Mouse (Mus musculus) embryo, embryonic 9.5 days (tissue): ENCODE data around the gene Vwc2.
A peak's percentile ranks its signal among the peaks of the same experiment; 100 is the strongest.

Source experiments
- DNase-seq: peaks from one replicate; pipeline ENCODE4 v3.0.0-alpha.2; 2017; ENCODE audit errors: extremely low spot score

The Vwc2 gene

DNA sequence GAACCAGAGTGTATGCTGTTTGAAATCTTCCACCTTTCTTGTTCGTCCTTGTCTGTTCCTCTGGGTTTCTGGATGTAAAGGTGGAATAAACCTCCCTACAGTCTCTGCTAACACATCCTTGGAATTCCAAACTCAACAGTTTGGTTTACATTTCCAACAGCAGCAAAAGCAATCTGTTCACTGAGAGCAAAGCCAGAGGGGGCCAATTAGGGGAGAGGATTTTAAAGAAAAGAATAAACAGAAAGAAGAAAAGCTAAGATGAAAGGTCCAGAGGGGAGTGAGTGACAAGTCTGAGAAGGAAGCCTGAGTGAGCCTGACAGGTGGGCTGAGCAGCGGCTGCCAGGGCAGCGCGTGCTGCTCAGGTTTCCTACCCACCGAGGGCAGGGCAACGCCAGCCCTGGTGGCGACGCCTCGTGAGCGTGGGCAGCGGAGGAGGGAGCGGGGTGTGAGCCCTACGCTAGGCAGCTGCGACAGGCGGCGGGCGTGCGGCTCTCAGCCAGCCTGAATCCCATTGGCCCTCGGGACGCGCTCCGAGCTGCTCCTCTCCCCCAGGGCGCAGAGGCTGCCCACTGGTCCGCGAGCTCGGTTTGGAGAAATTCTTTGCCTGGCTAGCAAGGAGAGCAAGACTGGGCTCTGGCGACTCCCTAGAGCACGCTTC lies at the start of gene Vwc2:
TSS of gene Vwc2 (plus strand) at position 648 of the 658 bp plus-strand sequence.
- DNase-seq, result peak; percentile 7

GRCm38 (mm10) chr11:11088162-11088756 lies 25.8 kb upstream of the Vwc2 start:
- peak; percentile 25 for DNase-seq

DNA sequence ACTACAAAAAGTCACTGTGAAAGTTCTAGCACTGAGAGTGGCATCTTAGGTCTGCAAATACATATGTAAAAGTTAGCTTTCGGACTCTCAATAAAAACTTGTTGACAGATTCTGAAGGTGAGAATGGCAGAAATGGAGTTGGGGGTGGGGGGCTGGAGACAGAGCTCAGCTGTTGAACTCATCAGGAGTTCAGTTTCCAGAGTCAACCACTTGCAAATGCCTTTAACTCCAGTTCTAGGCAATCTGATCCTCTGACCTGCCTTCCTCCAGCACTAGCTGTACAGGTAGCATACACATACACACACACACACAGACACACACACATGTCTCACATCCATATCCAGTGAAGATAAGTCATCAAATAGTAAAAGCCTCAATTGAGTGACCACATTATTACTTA lies 16.4 kb upstream of the Vwc2 start:
- no peak for DNase-seq

- no peak for DNase-seq
These were observed 15.7 kb upstream of the Vwc2 start for GRCm38 (mm10) chr11:11098282-11098681.

- no peak for DNase-seq
These were observed 15.0 kb upstream of the Vwc2 start for GRCm38 (mm10) chr11:11099011-11099410.

DNA sequence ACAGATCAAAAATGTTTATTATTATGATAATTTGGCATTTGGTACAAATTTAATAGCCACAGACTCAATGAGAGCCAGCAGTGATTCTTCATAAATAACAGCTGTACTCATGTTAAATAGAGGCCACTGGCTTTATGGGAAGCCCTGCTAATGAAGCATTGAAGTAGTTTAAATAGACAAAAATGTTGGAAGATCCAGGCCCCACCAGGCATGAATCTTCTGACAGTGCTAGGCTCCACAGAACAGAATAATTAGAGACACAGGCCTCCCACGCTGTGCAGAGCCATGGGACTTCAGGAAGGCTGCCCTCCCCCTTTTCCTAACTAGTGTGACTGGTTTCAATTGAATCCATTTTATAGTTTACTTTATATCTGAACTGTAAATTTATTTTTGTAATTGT lies 11.8 kb upstream of the Vwc2 start:
- no peak for DNase-seq

DNA sequence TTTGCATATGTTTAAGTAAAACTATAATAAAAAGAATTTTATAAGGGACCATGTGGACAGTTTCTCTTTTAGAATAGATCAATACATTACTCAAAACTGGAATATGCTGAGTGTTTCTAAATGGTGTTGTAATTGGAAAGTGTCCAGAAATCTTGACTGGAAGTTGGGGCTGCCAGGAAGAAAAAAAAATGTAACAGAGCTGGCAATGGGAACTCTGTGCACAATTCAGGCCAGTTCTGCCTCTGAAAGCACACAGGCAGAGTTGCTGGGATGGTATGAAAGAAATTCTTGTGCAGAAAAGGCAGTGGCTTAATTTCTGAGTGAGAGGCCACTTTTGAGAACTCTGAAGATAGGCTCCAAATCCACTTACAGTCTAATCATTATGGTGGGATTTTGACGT lies 11.4 kb upstream of the Vwc2 start:
- DNase-seq, result no peak

DNA sequence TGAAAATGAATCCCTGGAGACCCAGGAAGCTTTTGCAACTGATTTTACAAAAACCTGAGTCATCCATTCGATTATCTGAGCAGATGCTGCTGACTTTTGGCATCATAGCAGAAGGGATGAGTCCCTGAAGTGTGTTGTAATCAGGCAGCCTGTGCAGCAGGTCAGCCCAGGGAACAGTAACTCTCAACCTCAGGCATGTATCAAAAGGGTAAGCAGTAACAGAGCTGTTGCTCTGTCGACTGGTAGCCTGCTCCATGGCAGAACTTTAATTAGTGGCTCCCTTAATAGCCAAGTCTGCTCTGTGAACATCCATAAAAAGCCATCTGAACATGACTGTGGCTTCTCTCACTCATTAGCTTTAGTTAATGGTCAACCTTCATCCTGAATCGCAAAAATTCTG lies 5.1 kb upstream of the Vwc2 start:
- DNase-seq, result no peak

DNA sequence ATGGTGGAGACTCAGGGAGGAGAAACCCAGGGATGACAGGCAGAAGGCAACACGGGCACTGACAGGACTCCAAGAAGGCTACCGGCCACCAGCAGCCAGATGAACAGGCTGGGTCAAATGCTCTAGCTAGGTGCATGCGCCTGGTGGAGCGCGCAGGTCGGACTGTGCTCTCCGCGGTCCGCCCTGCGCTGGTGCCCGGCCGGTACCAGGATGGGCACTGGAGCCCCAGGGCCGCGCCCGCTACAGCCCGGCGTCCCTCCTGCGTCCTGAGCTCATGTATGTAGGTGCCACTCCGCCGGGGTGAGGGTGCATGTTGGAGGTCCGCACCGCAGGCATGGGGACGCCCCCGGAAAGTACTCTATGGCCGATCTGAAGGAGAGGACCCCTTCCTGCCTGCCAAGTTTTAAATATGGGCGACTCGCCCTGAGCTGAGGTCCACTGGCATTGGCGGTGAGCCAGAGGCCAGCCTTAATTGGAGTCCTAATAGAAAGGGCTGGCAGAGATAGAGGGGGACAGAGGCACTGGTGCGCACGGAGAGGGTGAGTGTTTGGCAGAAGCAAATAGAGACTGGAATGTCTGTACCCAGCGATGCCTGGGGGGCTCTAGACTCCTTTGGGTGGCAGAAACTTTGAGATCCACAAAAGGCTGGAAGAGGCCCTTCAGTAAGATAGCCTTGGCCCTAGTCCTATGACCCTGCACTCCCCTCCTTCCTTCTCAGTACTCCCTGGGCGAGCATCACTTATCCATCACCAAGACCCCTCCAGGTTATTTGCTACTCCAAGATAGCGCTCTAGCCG lies 409 bp downstream of the Vwc2 start:
- peak; percentile 44 for DNase-seq

GRCm38 (mm10) chr11:11115031-11115647 lies 1.1 kb downstream of the Vwc2 start:
- DNase-seq, result peak; percentile 50

DNA sequence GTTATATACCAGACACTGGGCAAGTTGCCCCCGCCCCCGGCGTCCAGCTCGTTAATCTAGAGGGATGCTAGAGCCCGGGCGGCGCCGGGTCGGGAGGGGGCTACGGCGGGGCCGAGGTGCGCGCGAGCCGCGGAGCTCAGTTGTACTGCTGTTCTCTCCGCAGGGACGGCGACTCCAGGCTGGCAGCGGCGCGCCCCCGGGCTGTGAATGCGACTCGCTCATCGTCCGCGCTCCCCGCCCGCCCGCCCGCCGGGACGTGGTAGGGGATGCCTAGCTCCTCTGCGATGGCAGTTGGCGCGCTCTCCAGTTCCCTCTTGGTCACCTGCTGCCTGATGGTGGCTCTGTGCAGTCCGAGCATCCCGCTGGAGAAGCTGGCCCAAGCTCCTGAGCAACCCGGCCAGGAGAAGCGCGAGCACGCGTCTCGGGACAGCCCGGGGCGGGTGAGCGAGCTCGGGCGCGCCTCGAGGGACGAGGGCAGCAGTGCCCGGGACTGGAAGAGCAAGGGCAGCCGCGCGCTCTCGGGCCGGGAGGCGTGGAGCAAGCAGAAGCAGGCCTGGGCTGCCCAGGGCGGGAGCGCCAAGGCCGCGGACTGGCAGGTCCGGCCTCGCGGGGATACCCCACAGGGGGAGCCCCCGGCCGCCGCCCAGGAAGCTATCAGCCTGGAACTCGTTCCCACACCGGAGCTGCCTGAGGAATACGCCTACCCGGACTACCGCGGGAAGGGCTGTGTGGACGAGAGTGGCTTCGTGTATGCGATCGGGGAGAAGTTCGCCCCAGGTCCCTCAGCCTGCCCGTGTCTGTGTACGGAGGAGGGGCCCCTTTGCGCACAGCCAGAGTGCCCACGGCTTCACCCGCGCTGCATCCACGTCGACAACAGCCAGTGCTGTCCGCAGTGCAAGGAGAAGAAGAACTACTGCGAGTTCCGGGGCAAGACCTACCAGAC lies 1.9 kb downstream of the Vwc2 start:
- DNase-seq, result peak; percentile 65

- DNase-seq, result no peak
These were observed 2.7 kb downstream of the Vwc2 start for GRCm38 (mm10) chr11:11116736-11117135.

DNA sequence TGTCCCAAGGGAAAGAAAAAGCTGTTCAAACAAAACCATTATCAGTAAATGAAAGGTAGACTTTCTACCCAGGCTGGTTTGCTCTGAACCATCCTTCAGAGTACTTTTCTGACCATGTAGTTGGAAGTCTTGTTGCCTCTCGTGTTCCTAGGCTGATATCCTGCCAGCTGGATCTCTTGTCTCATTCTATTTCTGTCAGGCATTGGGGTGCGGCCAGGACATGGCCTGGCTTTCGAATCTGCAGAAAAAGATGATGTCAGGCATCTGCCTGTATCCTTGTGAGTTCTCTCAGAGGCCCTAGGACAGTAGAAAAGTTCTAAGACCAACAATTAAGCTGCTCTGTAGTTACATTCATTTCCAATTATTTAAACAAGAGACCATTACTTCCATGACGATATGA lies 8.8 kb downstream of the Vwc2 start:
- no peak for DNase-seq

DNA sequence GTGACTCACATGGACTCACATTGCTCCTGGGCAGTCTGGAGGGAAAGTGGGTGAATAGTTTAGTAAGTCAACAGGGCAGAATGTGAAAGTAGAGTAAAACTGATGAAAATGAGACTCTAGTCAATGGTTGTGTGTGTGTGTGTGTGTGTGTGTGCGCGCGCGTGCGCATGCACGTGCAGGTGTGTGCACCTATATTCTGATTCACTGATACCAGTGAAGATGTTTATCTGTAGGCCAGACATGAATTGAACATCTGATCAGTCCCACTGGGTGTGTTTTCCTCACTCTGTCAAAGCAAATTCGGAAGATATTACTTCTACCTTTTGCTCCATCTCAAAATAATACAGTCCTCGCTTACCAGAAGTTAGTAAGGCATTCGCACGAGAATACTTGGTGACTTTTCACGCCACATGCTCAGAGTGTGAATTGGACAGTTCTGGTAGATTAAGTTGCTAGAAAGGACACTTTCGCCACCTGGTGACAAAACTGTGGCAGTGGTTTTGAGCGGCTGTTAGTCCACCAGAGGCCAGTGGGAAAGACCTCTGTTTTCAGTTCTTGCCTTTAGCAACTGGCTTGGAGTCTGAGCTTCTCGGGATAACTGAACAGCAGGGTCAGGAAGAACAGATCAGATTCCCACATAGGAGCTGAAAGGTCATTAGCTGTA lies 17.5 kb downstream of the Vwc2 start:
- DNase-seq, result peak; percentile 44

- DNase-seq, result no peak
These were observed 26.6 kb downstream of the Vwc2 start for GRCm38 (mm10) chr11:11140622-11141021.

GRCm38 (mm10) chr11:11152681-11153080 lies 38.7 kb downstream of the Vwc2 start:
- peak; percentile 26 for DNase-seq

DNA sequence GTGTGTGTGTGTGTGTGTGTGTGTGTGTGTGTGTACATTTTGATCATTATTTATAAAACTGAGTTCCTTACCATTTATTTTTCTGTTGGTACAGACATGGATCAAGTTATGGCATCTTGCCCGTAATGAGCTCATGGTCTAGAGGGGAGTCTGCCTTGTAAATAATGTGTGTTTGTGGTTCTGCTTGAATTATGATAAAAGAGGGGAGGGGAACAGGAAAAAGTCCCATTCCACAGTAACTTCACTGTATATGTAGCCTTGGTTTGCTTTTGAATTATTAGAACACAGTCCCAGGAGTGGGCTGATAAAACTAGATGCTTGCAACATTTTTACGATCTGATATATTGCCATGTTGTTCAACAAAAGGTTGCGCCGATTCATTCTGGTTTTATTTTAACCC lies 57.4 kb downstream of the Vwc2 start:
- no peak for DNase-seq

DNA sequence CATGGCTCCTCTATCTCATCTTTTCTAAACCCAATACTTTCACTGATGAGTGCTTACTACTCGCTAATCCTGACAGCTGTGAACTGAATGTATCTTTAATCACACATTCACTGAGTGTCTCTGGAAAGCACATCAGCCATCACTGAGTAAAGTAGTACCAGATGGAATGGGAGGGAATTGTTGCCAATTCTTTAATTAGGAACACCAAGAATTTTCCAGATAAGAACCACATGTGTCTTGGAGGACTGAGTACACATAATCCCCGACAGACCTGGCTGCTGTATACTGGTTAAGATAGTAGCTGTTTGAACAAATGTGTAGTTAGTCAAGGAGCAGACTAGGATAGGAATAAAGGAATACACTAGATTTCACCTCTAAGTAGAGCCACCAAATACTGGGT lies 61.2 kb downstream of the Vwc2 start:
- DNase-seq, result no peak

DNA sequence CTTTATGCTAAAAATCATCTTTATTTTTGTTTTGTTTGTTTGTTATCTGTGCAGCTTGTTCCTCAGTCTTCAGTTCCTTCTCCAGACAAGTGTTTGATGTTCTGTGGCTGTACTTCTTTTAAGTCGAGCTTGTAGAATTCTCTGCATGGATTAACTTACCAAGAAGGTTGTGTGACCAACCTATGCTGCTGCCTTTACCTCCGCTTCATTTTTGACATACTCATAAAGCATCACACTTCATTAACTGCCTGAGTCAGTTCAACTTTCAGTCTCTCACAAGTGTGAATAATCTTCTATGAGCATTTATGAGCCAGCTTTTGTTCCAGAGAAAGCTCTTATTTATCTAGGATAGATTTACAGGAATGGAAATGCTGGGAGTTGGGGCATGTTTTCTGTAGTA lies 68.7 kb downstream of the Vwc2 start:
- no peak for DNase-seq

GRCm38 (mm10) chr11:11223162-11223561 lies 109.1 kb downstream of the Vwc2 start:
- peak; percentile 31 for DNase-seq

GRCm38 (mm10) chr11:11239346-11239745 lies 125.3 kb downstream of the Vwc2 start:
- DNase-seq, result peak; percentile 5
